In the genomic region with DNA sequence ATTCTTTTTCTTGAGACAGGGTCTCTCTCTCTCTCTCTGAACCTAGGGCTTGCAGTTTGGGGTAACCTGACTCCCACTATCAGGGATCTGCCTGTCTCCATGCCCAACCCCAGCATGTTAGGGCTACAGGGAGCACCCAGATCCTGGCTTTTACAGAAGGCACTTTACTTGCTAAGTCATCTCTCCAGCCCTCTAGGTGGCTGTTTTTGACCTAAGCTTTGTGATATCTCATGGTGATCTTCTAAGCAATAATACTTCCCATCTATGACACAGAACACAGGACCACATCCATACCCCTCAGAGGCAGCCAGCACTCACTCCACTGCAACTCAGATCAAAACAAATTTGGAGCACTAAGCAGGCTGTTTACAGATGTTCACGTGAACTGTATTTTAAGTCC, we compare ENCODE assay signal across 12 mouse cellular contexts.
DNase-seq lines count a peak whose midpoint lies in the region; ATAC-seq and TF ChIP-seq lines count a peak whose summit lies in the region.
"Had no signal": no experiment of that assay in that cellular context is flagged by ENCODE, and none has a peak within 500 bp of the region (broad histone marks: within the 10 kb centered on the region; RNA-seq: fewer than 3 reads in every experiment).

No protein-coding gene starts in this region.

- no peaks in the 10 kb centered on the region for H3K27me3 ChIP-seq in heart, embryonic 13.5 days (replicated peaks)
- no peaks in the 10 kb centered on the region for H3K27me3 ChIP-seq in lung, embryonic 14.5 days (ENCODE audit: insufficient read depth, low read length)
- H3K27me3 ChIP-seq in heart, postnatal 0 days (ENCODE audit: control insufficient read depth, insufficient read depth, low read length), result no peaks in the 10 kb centered on the region
- peaks cover 22% of the 10 kb centered on the region; the same call in 1 of the 2 replicates for H3K27me3 ChIP-seq in small intestine, adult 2 months (ENCODE audit: control insufficient read depth, insufficient read depth, low read length)

- no peak for TF ChIP-seq CTCF in lung, embryonic 14.5 days (IDR thresholded peaks at IDR 0.05; ENCODE audit: low read depth)
- no peak for TF ChIP-seq CTCF in lung, adult 2 months (IDR thresholded peaks at IDR 0.05; ENCODE audit: insufficient read depth, low read length)
- TF ChIP-seq CTCF in heart, postnatal 0 days (IDR thresholded peaks at IDR 0.05; ENCODE audit: low read depth), result no peak
- no peak for TF ChIP-seq CTCF in small intestine, adult 2 months (IDR thresholded peaks at IDR 0.05; ENCODE audit: extremely low read depth, insufficient read length, insufficient replicate concordance, low read depth, low read length)

- no peak for TF ChIP-seq POLR2A in lung, adult 2 months (IDR thresholded peaks at IDR 0.05; ENCODE audit: borderline replicate concordance, extremely low read depth, low read depth, low read length)
- no peak for TF ChIP-seq POLR2A in small intestine, adult 2 months (IDR thresholded peaks at IDR 0.05; ENCODE audit: low read depth, low read length)

- no peaks in the 10 kb centered on the region for H3K36me3 ChIP-seq in heart, embryonic 13.5 days
- no peaks in the 10 kb centered on the region for H3K36me3 ChIP-seq in lung, embryonic 14.5 days (ENCODE audit: insufficient read depth)
- no peaks in the 10 kb centered on the region; the same call in 1 of the 2 replicates for H3K36me3 ChIP-seq in heart, postnatal 0 days (replicated peaks; ENCODE audit: control insufficient read depth, insufficient read depth, low read length)
- H3K36me3 ChIP-seq in small intestine, adult 2 months (ENCODE audit: control insufficient read depth, insufficient read depth, low read length), result no peaks in the 10 kb centered on the region

- intact Hi-C loops in left cerebral cortex, postnatal 4 days (cut with DNase I), result loop anchor here (10.0 kb wide), 1 partner anchor 427 kb away; a partner anchor contains a TSS

- no peak for DNase-seq in heart, adult 9 months (ENCODE audit: low spot score in 2 of 2)
- no peak for DNase-seq in lung, embryonic 14.5 days
- no peak for DNase-seq in lung, adult 2 months
- DNase-seq in heart, postnatal 0 days (ENCODE audit: low spot score), result no peak
- DNase-seq in layer of hippocampus, postnatal 10 days (ENCODE audit: low spot score in 2 of 2), result no peak
- no peak for DNase-seq in left cerebral cortex, postnatal 4 days
- DNase-seq: cerebellum, adult 9-11 months; right cerebral cortex, postnatal 14 days; thymus, adult 18-20 months had no signal

- peak overlapping the region; percentile 96 for H3K9ac ChIP-seq in heart, embryonic 13.5 days
- no peak overlapping the region for H3K9ac ChIP-seq in lung, embryonic 14.5 days
- H3K9ac ChIP-seq in heart, postnatal 0 days (replicated peaks; ENCODE audit: low read depth, low read length), result no peak overlapping the region

- WGBS in heart, embryonic 13.5 days, result 42% methylated on average over 1 of the region's 1 CpGs
- 45% methylated on average over 1 of the region's 1 CpGs for WGBS in lung, embryonic 14.5 days
- whole genome bisulfite sequencing in lung, adult 2 months, result 25% methylated on average over 1 of the region's 1 CpGs
- 50% methylated on average over 1 of the region's 1 CpGs for WGBS in heart, postnatal 0 days
- WGBS in small intestine, adult 2 months, result 76% methylated on average over 1 of the region's 1 CpGs

- no peak overlapping the region for H3K4me3 ChIP-seq in heart, embryonic 13.5 days
- no peak overlapping the region for H3K4me3 ChIP-seq in lung, embryonic 14.5 days (ENCODE audit: low read depth, low read length)
- H3K4me3 ChIP-seq in lung, adult 2 months (replicated peaks; ENCODE audit: extremely low read depth, low read depth, low read length), result no peak overlapping the region
- H3K4me3 ChIP-seq in heart, postnatal 0 days (ENCODE audit: low read depth, low read length), result peak overlapping the region; percentile 89; the same call in 1 of the 2 replicates
- H3K4me3 ChIP-seq in small intestine, adult 2 months (ENCODE audit: low read depth, low read length), result no peak overlapping the region
- H3K4me3 ChIP-seq: erythroblast, embryonic 14.5 days had no signal

- no peaks in the 10 kb centered on the region for H3K9me3 ChIP-seq in heart, embryonic 13.5 days
- H3K9me3 ChIP-seq in lung, embryonic 14.5 days (ENCODE audit: low read depth, low read length), result no peaks in the 10 kb centered on the region
- no peaks in the 10 kb centered on the region for H3K9me3 ChIP-seq in heart, postnatal 0 days (replicated peaks; ENCODE audit: control insufficient read depth, low read length)

- H3K4me1 ChIP-seq in heart, embryonic 13.5 days, result peaks cover 39% of the 10 kb centered on the region
- H3K4me1 ChIP-seq in lung, embryonic 14.5 days (ENCODE audit: insufficient read depth), result peaks cover 10% of the 10 kb centered on the region; the same call in 1 of the 2 replicates
- no peaks in the 10 kb centered on the region; the same call in 1 of the 2 replicates for H3K4me1 ChIP-seq in lung, adult 2 months (ENCODE audit: control insufficient read depth, insufficient read depth, low read length)
- H3K4me1 ChIP-seq in heart, postnatal 0 days (ENCODE audit: control insufficient read depth, insufficient read depth), result peaks cover 22% of the 10 kb centered on the region
- peaks cover 2% of the 10 kb centered on the region; the same call in 1 of the 2 replicates for H3K4me1 ChIP-seq in small intestine, adult 2 months (ENCODE audit: control insufficient read depth, insufficient read depth, insufficient read length, low read length)

- H3K4me2 ChIP-seq in heart, embryonic 13.5 days, result peak overlapping the region; percentile 87
- H3K4me2 ChIP-seq in lung, embryonic 14.5 days, result peak overlapping the region; percentile 92
- H3K4me2 ChIP-seq in heart, postnatal 0 days (ENCODE audit: low read depth, low read length), result peak overlapping the region; percentile 90

- ATAC-seq in heart, embryonic 13.5 days (ENCODE audit: extremely low read depth, insufficient number of reproducible peaks, low FRiP score, low TSS enrichment), result no peak
- ATAC-seq in lung, embryonic 14.5 days (ENCODE audit: insufficient read depth), result no peak
- ATAC-seq in heart, postnatal 0 days (ENCODE audit: insufficient read depth, low read depth), result no peak

- TF ChIP-seq EP300 in heart, postnatal 0 days (IDR thresholded peaks at IDR 0.05; ENCODE audit: low read depth), result no peak

- H3K27ac ChIP-seq in heart, embryonic 13.5 days (replicated peaks), result peak overlapping the region; percentile 99
- peak overlapping the region; percentile 98 for H3K27ac ChIP-seq in lung, embryonic 14.5 days (ENCODE audit: low read depth)
- peak overlapping the region; percentile 100 for H3K27ac ChIP-seq in heart, postnatal 0 days (ENCODE audit: low read depth)
- H3K27ac ChIP-seq in small intestine, adult 2 months (ENCODE audit: insufficient read depth, low read depth, low read length), result peak overlapping the region; percentile 75
